Mouse (Mus musculus): ENCODE measurements around the gene Tsen2. TPM values are rescaled to one million over a fixed set of nuclear protein-coding genes. Genes with fewer than 3 reads are reported as not detected.
A peak's percentile ranks its signal among the peaks of the same experiment; 100 is the strongest.

The Tsen2 gene
- polyA plus RNA-seq, 1 experiment from 2014 or later, result 32.9 TPM

DNA sequence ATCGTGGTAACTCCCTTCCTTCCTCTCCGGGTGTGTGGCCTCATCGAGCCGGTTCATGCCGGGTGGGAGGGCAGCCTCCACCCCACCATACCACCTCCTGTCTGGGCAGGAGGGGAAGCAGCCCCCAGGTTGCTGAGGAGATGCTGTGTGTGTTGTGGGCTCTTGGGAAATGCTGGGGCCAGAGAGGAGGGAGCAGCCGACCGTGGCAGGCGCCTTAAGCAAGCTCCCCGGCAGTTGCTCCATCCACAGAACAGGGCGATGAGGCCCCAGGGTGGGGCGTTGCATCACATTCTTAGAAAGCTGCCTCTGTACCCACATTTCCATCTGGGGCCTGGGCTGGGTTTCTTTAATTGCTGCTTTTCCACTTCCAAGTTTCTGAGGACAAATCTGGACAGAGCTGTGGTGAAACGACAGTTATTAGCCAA lies 25.2 kb upstream of the Tsen2 start:
- 0 out of 2 replicates have a peak, but pooled peaks cover 3% of the 10 kb centered on the region for H3K4me1 ChIP-seq (replicated peaks)
- ATAC-seq, result no peak
- no peak overlapping the region for H3K4me2 ChIP-seq (replicated peaks)
- no peak overlapping the region for H3K4me3 ChIP-seq (replicated peaks)
- no peaks in the 10 kb centered on the region for H3K36me3 ChIP-seq
- WGBS, result 43% methylated on average over 12 of the region's 12 CpGs
- H3K9ac ChIP-seq (replicated peaks), result no peak overlapping the region
- no peaks in the 10 kb centered on the region for H3K9me3 ChIP-seq
- H3K27ac ChIP-seq, result no peak overlapping the region
- H3K27me3 ChIP-seq, result no peaks in the 10 kb centered on the region

DNA sequence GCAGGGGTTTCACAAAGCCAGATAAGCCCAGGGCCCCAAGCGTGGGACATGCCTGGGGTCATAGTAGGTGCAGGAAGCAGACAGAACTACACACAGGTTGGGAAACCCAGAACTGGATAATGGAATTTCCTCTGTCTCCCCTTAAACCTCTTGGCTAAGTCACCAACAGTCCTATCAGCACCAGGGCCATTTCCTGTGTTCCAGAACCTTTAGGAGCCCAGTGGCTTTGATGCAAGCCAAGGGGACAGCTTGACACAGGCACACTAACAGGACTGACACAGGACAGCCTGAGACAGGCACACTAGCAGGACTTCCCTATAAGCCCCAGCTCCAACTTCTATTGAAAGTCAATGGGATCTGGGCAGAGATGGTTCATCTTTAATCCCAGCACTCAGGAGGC lies 22.5 kb upstream of the Tsen2 start:
- no peaks in the 10 kb centered on the region for H3K9me3 ChIP-seq
- ATAC-seq, result no peak
- no peaks in the 10 kb centered on the region for H3K36me3 ChIP-seq
- H3K9ac ChIP-seq (replicated peaks), result no peak overlapping the region
- no peak overlapping the region for H3K4me2 ChIP-seq (replicated peaks)
- H3K27me3 ChIP-seq, result no peaks in the 10 kb centered on the region
- H3K27ac ChIP-seq, result no peak overlapping the region
- H3K4me1 ChIP-seq (replicated peaks), result 0 out of 2 replicates have a peak, but pooled peaks cover 3% of the 10 kb centered on the region
- no peak overlapping the region for H3K4me3 ChIP-seq (replicated peaks)
- WGBS, result 88% methylated on average over 1 of the region's 1 CpGs

DNA sequence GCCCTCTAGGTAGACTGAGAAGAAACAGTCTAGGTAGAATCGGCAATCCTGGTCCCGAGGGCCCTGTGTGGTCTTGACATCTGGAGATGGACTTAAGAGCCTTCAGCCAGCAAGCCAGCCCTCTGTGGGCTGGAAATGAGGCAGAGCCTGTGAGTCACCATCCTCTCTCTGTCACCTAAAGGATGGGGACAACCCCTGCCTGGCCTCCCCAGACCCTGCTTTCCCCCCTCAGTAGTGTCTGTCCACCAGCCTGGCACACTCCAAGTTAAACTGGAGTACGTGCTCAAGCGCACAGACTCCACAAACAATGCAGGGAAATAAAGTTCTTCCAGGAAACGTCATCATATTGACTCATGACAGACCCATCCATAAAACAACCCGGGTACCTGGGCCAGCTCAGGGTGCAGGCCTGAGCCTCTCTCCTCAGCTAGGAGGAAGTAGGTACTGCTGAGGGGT lies 21.7 kb upstream of the Tsen2 start:
- Histone ChIP-seq H3K4me3 (replicated peaks) (no peak overlapping the region), H3K27me3 (no peaks in the 10 kb centered on the region), H3K4me1 (replicated peaks) (0 out of 2 replicates have a peak, but pooled peaks cover 3% of the 10 kb centered on the region), H3K9ac (replicated peaks) (no peak overlapping the region), H3K4me2 (replicated peaks) (no peak overlapping the region), H3K36me3 (no peaks in the 10 kb centered on the region), H3K9me3 (no peaks in the 10 kb centered on the region), H3K27ac (no peak overlapping the region)
- ATAC-seq, result no peak
- WGBS, result 85% methylated on average over 6 of the region's 6 CpGs

DNA sequence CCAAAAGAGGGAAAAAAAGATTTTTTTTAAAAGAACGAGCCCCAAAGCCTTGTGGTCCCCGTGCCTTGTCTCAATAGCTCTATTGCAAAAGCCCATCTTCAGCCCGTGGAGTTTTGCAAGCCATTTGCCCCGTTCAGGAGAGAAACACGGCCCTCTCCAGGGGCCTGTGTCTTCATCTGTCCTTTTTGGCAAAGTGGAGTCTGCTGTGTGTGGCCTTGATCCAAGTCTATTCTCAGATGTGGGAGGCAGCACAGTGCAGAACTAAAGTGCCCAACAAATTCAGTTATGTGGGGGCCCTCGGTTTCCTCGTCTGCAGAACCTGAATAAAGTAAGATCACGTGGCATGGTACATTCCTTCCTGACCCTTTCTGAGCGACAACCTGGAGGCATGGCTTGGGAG lies 21.3 kb upstream of the Tsen2 start:
- Histone ChIP-seq H3K4me1 (replicated peaks) (0 out of 2 replicates have a peak, but pooled peaks cover 3% of the 10 kb centered on the region), H3K27ac (no peak overlapping the region), H3K9me3 (no peaks in the 10 kb centered on the region), H3K36me3 (no peaks in the 10 kb centered on the region), H3K9ac (replicated peaks) (no peak overlapping the region), H3K4me2 (replicated peaks) (no peak overlapping the region), H3K27me3 (no peaks in the 10 kb centered on the region), H3K4me3 (replicated peaks) (no peak overlapping the region)
- 83% methylated on average over 9 of the region's 9 CpGs for WGBS
- no peak for ATAC-seq

DNA sequence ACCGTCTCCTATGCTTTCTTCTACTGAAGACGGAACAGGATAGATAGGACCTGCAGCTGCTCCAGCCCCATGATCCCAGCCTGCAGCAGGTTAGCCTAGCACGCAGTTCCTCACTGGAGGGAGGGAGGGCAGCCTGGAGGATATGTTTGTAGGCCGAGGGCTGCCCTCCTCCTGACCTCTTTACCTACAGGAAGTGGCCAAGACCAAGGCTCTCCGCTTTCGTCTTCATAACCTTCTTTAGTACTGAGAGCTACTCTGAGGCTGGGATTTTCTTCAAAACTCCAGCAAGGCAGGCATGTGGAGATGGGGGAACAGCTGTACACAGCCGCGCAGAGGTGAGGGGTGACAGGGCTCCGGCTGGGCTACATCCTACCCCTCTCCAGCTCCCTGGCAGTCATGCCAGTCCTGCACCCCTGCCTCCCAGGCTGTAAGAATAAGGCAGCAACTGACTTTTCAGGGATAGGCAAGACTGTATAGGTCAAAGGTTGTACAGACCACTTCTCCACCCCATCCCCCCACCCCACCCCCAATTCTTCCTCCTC lies 19.9 kb upstream of the Tsen2 start:
- H3K27ac ChIP-seq, result no peak overlapping the region

DNA sequence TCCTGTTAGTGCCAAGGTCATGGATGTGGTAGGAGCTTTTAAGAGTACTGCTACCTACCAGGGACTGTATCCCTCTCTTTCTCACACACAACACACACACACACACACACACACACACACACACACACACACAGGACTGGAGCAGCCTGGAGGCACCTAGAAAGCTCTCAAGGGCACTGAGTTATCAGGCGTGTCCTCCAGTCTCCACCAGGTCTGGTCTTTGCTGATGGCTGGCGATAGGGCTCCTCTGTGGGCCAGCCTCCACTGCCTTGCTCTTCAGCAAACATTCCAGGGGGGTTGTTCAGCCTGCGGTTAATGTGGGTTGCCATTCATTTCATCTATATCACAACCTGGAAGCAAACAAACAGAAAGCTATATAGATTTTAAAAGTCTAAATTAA lies 17.0 kb upstream of the Tsen2 start:
- no peak for ATAC-seq
- no peaks in the 10 kb centered on the region for H3K27me3 ChIP-seq
- no peaks in the 10 kb centered on the region for H3K9me3 ChIP-seq
- H3K9ac ChIP-seq (replicated peaks), result no peak overlapping the region
- H3K27ac ChIP-seq, result no peak overlapping the region
- H3K4me1 ChIP-seq (replicated peaks), result no peaks in the 10 kb centered on the region
- 91% methylated on average over 3 of the region's 3 CpGs for WGBS
- H3K4me2 ChIP-seq (replicated peaks), result no peak overlapping the region
- no peak overlapping the region for H3K4me3 ChIP-seq (replicated peaks)
- H3K36me3 ChIP-seq, result no peaks in the 10 kb centered on the region

More for the DNA sequence above, 19.9 kb upstream of the Tsen2 start:
- H3K4me1 ChIP-seq (replicated peaks), result no peaks in the 10 kb centered on the region
- no peaks in the 10 kb centered on the region for H3K9me3 ChIP-seq
- no peak for ATAC-seq
- no peak overlapping the region for H3K4me2 ChIP-seq (replicated peaks)
- no peak overlapping the region for H3K4me3 ChIP-seq (replicated peaks)
- WGBS, result 93% methylated on average over 9 of the region's 9 CpGs
- H3K27me3 ChIP-seq, result no peaks in the 10 kb centered on the region
- no peaks in the 10 kb centered on the region for H3K36me3 ChIP-seq
- H3K9ac ChIP-seq (replicated peaks), result no peak overlapping the region

DNA sequence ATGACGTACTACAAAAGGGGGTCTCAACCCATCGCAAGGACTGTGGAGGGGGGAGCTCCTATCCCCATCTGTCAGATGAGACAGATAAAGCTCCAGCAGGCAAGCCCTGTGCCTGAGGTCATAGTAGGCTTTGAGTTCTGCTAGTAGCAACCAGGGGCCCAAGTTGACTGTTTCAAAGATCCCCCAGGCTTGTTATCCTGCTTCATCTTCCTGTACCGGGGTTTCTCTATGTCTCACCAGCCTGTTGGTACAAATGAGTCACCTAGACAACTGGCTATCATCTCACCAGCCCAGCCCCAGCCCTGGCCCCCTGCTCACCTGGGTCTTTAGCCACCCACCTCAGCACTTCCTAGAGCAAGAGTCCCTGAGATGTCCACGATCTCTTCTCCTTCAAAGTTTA lies 16.1 kb upstream of the Tsen2 start:
- no peak for ATAC-seq
- no peak overlapping the region for H3K4me2 ChIP-seq (replicated peaks)
- H3K9me3 ChIP-seq, result no peaks in the 10 kb centered on the region
- 94% methylated on average over 4 of the region's 4 CpGs for WGBS
- no peak overlapping the region for H3K9ac ChIP-seq (replicated peaks)
- H3K27me3 ChIP-seq, result no peaks in the 10 kb centered on the region
- no peaks in the 10 kb centered on the region for H3K4me1 ChIP-seq (replicated peaks)
- H3K36me3 ChIP-seq, result no peaks in the 10 kb centered on the region
- no peak overlapping the region for H3K27ac ChIP-seq
- no peak overlapping the region for H3K4me3 ChIP-seq (replicated peaks)

DNA sequence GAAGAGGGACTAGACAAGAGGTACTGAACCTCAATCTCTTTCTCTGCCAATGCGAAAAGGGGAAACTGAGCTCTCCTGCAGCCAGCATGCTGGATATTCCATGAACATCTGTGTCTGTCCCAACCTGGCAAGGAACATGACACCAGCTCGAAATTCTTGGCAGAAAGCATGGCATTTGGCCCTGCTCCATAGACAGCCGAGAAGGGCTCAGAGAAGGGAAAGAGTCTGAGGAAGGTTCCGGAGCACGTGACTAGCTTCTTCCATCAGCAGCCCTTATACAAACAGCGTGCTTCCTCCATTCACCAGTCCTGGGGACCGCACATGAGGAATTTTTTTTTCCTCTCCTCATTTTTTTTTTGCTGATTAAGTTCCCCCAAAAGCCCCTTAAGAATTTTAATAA lies 9.8 kb upstream of the Tsen2 start:
- WGBS, result 82% methylated on average over 7 of the region's 7 CpGs
- no peak overlapping the region for H3K4me3 ChIP-seq (replicated peaks)
- ATAC-seq, result no peak

DNA sequence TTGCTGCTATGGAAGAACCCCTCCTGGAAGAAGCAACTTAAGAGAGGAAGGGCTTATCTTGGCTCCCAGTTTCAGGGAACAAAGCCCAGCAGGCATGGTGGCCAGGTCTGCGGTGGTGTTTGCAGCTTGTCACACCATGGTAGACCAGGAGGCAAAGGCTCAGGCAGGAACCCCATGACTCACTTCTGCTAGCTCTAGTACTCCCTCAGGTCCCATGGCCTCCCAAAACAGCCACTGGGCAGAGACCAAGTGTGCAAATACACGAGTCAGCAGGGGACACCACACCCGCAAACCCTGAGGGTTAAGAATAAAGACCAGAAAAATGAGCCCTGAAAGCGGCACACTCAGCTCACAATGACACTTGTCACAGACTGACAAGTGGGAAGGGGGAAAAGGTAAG lies 8.3 kb upstream of the Tsen2 start:
- Histone ChIP-seq H3K4me2 (replicated peaks) (no peak overlapping the region), H3K4me3 (replicated peaks) (no peak overlapping the region), H3K27me3 (0 out of 2 replicates have a peak, but pooled peaks cover 3% of the 10 kb centered on the region), H3K9ac (replicated peaks) (no peak overlapping the region), H3K9me3 (no peaks in the 10 kb centered on the region), H3K27ac (no peak overlapping the region), H3K36me3 (no peaks in the 10 kb centered on the region), H3K4me1 (replicated peaks) (no peaks in the 10 kb centered on the region)
- no peak for ATAC-seq
- 55% methylated on average over 4 of the region's 4 CpGs for WGBS

More for the DNA sequence above, 9.8 kb upstream of the Tsen2 start:
- no peak overlapping the region for H3K9ac ChIP-seq (replicated peaks)
- 0 out of 2 replicates have a peak, but pooled peaks cover 3% of the 10 kb centered on the region for H3K27me3 ChIP-seq
- no peaks in the 10 kb centered on the region for H3K9me3 ChIP-seq
- H3K4me1 ChIP-seq (replicated peaks), result no peaks in the 10 kb centered on the region
- no peak overlapping the region for H3K4me2 ChIP-seq (replicated peaks)
- no peak overlapping the region for H3K27ac ChIP-seq
- H3K36me3 ChIP-seq, result no peaks in the 10 kb centered on the region

DNA sequence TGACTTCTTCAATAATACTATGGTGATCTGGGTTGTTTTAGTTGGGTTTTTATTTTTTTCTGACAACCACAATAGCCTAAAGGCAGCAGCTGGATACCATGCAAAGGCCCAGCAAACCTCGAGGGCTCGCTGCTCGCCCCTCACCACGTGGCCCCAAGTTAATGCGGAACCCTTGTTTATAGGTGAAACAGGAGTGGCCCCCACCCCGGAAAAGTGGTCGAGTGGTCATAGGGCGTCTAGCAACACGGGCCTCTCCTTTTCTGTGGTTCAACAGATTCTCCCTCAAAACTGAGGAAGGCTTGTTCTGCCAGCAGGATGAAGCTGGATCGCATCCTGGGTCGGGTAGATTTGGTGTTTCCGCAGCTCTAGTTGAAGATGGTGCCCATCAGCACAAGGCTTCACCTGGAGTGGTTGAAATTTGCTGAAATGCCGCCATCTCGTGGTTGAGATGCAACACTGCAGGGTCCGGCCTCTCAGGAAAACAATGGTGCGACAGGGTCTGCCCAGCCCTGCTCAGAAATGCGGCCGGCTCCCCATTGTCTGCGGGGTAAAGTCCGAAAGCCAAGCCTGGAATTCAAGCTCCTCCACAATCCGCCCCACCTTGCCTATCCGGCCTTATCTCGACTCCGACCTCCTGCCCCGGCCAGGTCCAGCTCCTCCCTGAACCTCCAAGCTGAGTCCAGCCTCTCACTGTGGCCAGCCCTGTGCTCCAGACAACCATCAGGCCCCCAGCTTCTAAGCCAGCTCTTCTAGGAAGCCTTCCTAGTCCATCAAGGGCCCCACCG lies 5.6 kb upstream of the Tsen2 start:
- H3K4me3 ChIP-seq (replicated peaks), result peak overlapping the region; percentile 29
- 20% methylated on average over 26 of the region's 26 CpGs for WGBS
- H3K27me3 ChIP-seq, result 0 out of 2 replicates have a peak, but pooled peaks cover 3% of the 10 kb centered on the region
- no peaks in the 10 kb centered on the region for H3K36me3 ChIP-seq
- peak; percentile 89 for ATAC-seq
- peaks cover 3% of the 10 kb centered on the region for H3K4me1 ChIP-seq (replicated peaks)
- no peak overlapping the region for H3K27ac ChIP-seq
- no peaks in the 10 kb centered on the region for H3K9me3 ChIP-seq
- peak overlapping the region; percentile 57 for H3K4me2 ChIP-seq (replicated peaks)
- H3K9ac ChIP-seq (replicated peaks), result peak overlapping the region; percentile 66

DNA sequence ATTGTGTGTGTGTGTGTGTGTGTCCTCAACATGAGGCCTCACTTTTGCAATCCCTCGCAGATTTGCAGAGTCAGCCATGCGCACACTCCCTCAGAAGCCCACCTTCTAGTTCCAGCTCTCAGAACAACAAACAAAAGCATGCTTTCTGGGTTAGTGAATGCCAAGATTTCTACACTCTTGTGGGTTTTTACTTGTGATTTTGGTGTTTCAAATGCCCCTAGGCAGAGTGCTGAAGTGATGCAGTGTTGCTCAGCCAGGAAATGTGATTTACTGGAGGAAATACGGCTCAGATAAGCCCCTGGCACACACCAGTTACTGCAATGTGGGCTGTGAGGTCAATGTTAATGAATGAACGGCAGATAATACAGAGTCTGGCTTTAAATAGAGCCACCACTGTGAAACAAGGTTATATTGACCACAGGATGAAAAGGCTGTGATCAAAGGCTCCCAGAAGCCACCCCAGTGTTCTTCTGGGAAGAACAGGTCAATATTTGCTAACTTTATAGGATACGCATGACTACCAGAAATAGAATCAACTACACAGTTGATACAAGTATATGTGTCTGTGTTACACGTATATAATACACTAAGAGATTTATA lies 2.7 kb upstream of the Tsen2 start:
- H3K4me1 ChIP-seq (replicated peaks), result peaks cover 15% of the 10 kb centered on the region
- H3K27me3 ChIP-seq, result 0 out of 2 replicates have a peak, but pooled peaks cover 3% of the 10 kb centered on the region
- no peaks in the 10 kb centered on the region for H3K36me3 ChIP-seq
- no peaks in the 10 kb centered on the region for H3K9me3 ChIP-seq
- 61% methylated on average over 6 of the region's 6 CpGs for WGBS
- no peak overlapping the region for H3K27ac ChIP-seq
- no peak overlapping the region for H3K4me3 ChIP-seq (replicated peaks)
- no peak for ATAC-seq
- H3K9ac ChIP-seq (replicated peaks), result no peak overlapping the region
- no peak overlapping the region for H3K4me2 ChIP-seq (replicated peaks)

DNA sequence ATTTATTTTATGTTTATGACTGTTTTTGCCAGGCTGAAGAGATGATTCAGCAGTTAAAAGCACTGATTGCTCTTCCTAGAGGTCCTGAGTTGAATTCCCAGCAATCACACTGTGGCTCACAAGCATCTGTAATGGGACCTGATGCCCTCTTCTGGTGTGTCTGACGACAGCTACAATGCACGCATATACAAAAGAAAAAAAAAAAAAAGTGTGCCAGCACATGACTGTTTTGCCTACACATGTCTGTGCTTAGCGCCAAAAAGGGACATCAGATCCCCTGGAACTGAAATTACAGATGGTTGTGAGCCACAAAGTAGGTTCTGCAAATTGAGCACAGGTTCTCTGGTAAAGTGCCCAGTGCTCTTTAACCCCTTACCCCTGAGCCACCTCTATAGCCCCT lies 2.1 kb upstream of the Tsen2 start:
- Histone ChIP-seq H3K27ac (no peak overlapping the region), H3K9me3 (no peaks in the 10 kb centered on the region)
- WGBS, result 78% methylated on average over 3 of the region's 3 CpGs

More for the DNA sequence above, 2.1 kb upstream of the Tsen2 start:
- Histone ChIP-seq H3K4me1 (replicated peaks) (peaks cover 15% of the 10 kb centered on the region), H3K27me3 (no peaks in the 10 kb centered on the region), H3K9ac (replicated peaks) (no peak overlapping the region), H3K4me3 (replicated peaks) (no peak overlapping the region), H3K4me2 (replicated peaks) (no peak overlapping the region), H3K36me3 (no peaks in the 10 kb centered on the region)
- ATAC-seq, result no peak

Data from midbrain, embryonic 13.5 days (tissue).